Mouse (Mus musculus): ENCODE measurements around the gene Ubr2.

- TF ChIP-seq CHD2 (IDR thresholded peaks at IDR 0.05; ENCODE audit: low read depth, low read length) (no peak), MAFK (IDR thresholded peaks at IDR 0.05; ENCODE audit: insufficient read depth, low read depth, low read length) (no peak), ZC3H11A (IDR thresholded peaks at IDR 0.05; ENCODE audit: borderline replicate concordance, low read depth, low read length) (no peak), HCFC1 (IDR thresholded peaks at IDR 0.05; ENCODE audit: borderline replicate concordance, insufficient read depth, low read length) (no peak)
Observed at GRCm38 (mm10) chr17:47006741-47007140, 3.6 kb downstream of the Ubr2 start.

All from ES-E14 (cell line).